24 mouse cellular contexts compared by ENCODE assay signal in genomic region chr4:32501780-32502179, GRCm38 (mm10).
DNase-seq lines count a peak whose midpoint lies in the region; ATAC-seq and TF ChIP-seq lines count a peak whose summit lies in the region.
"Had no signal": no experiment of that assay in that cellular context is flagged by ENCODE, and none has a peak within 500 bp of the region (broad histone marks: within the 10 kb centered on the region; RNA-seq: fewer than 3 reads in every experiment).

No protein-coding gene starts in this region.

- H3K9me3 ChIP-seq in heart, embryonic 10.5 days, result no peaks in the 10 kb centered on the region
- peaks cover 12% of the 10 kb centered on the region for H3K9me3 ChIP-seq in megakaryocyte, embryonic 14.5 days
- H3K9me3 ChIP-seq: embryonic facial prominence, embryonic 10.5 days; embryonic facial prominence, embryonic 12.5 days; forebrain, embryonic 10.5 days; forebrain, embryonic 12.5 days; G1E had no signal

- H3K27ac ChIP-seq in heart, embryonic 10.5 days, result no peak overlapping the region
- H3K27ac ChIP-seq: embryonic facial prominence, embryonic 10.5 days; embryonic facial prominence, embryonic 12.5 days; forebrain, embryonic 10.5 days; forebrain, embryonic 12.5 days had no signal

- H3K4me3 ChIP-seq in heart, embryonic 10.5 days, result no peak overlapping the region
- peak overlapping the region; percentile 33 for H3K4me3 ChIP-seq in megakaryocyte, embryonic 14.5 days (replicated peaks)
- no peak overlapping the region for H3K4me3 ChIP-seq in lung, adult 2 months (replicated peaks; ENCODE audit: extremely low read depth, low read depth, low read length)
- H3K4me3 ChIP-seq: embryonic facial prominence, embryonic 10.5 days; embryonic facial prominence, embryonic 12.5 days; erythroblast, embryonic 14.5 days; forebrain, embryonic 10.5 days; forebrain, embryonic 12.5 days had no signal

- 87% methylated on average over 8 of the region's 8 CpGs for WGBS in heart, embryonic 10.5 days
- 91% methylated on average over 8 of the region's 8 CpGs for WGBS in lung, adult 2 months

- H3K27me3 ChIP-seq in heart, embryonic 10.5 days (ENCODE audit: insufficient read depth, poor library complexity, severe bottlenecking), result no peaks in the 10 kb centered on the region
- H3K27me3 ChIP-seq in megakaryocyte, embryonic 14.5 days (replicated peaks), result peaks cover 9% of the 10 kb centered on the region
- H3K27me3 ChIP-seq: embryonic facial prominence, embryonic 12.5 days; forebrain, embryonic 12.5 days; Patski had no signal

- DNase-seq in heart, adult 11 months, result peak; percentile 84
- no peak for DNase-seq in heart, embryonic 10.5 days (ENCODE audit: low spot score)
- peak; percentile 10 for DNase-seq in induced T-regulatory cell, adult 2 months (ENCODE audit: low read depth)
- no peak for DNase-seq in lung, adult 2 months
- DNase-seq: adrenal gland, adult 8-10 months; adrenal gland, postnatal 14 days; adrenal gland, postnatal 36 days; B cell, adult 2 months; cerebellum, adult 11-12 months; cerebellum, adult 2 months; cerebellum, adult 9-10 months; cerebellum, postnatal 10 days; cerebellum, postnatal 25 days had no signal

- H3K4me1 ChIP-seq in heart, embryonic 10.5 days, result peaks cover 11% of the 10 kb centered on the region; the same call in 1 of the 2 replicates
- peaks cover 22% of the 10 kb centered on the region for H3K4me1 ChIP-seq in megakaryocyte, embryonic 14.5 days
- peaks cover 9% of the 10 kb centered on the region for H3K4me1 ChIP-seq in lung, adult 2 months (ENCODE audit: control insufficient read depth, insufficient read depth, low read length)
- H3K4me1 ChIP-seq: embryonic facial prominence, embryonic 10.5 days; embryonic facial prominence, embryonic 12.5 days; forebrain, embryonic 12.5 days had no signal

- peaks cover 16% of the 10 kb centered on the region; the same call in 1 of the 2 replicates for H3K36me3 ChIP-seq in heart, embryonic 10.5 days
- H3K36me3 ChIP-seq in megakaryocyte, embryonic 14.5 days (replicated peaks; ENCODE audit: low read length), result no peaks in the 10 kb centered on the region
- H3K36me3 ChIP-seq: G1E had no signal

- no peak for ATAC-seq in megakaryocyte, adult 5-6 weeks (ENCODE audit: poor library complexity, severe bottlenecking)
- ATAC-seq: activated CD4-positive, CD25-positive, alpha-beta regulatory T cell, adult 4 months; forebrain, embryonic 16.5 days; Patski had no signal

- no peak for TF ChIP-seq CTCF in lung, adult 2 months (IDR thresholded peaks at IDR 0.05; ENCODE audit: insufficient read depth, low read length)

- TF ChIP-seq POLR2A in lung, adult 2 months (IDR thresholded peaks at IDR 0.05; ENCODE audit: borderline replicate concordance, extremely low read depth, low read depth, low read length), result no peak

Comparison
In these comparisons a context has a peak if more than half of its experiments do, and no peak if none do; other contexts are left out.
1. DNase-seq: peak in heart, adult 11 months (single experiment) and induced T-regulatory cell, adult 2 months (single experiment); none in heart, embryonic 10.5 days (single experiment) and lung, adult 2 months (single experiment).